Mouse (Mus musculus): Measurements from ENCODE around the gene Ssrp1.

DNA sequence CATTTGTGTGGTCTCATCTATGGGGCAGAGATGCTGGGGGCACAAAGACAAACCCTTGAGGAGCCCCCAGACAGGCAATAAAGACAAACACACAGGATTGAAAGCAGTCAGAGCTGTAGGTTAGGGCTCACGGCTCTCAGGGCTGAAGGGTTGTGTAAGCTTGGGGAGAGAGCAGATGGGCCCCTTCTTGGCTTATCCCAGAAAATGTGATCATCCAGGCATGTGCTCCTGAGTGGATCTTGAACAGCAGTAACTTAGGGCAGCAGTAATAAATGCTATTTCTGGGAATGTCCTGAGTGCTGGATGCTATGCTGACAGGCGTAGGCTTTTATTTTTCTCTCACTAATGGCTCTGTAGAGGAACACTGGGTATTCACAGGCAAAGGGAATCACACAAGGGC lies 31.6 kb downstream of the Ssrp1 start:
- TF ChIP-seq POLR2A (IDR thresholded peaks at IDR 0.05; ENCODE audit: control insufficient read depth, extremely low read depth, insufficient read depth, low read length, poor library complexity) (no peak), CTCF (IDR thresholded peaks at IDR 0.05; ENCODE audit: borderline replicate concordance, control insufficient read depth, extremely low read depth, insufficient read depth, low read length, poor library complexity) (no peak)
